Mouse (Mus musculus): ENCODE data around the gene Usp19.

- TF ChIP-seq POLR2A (IDR thresholded peaks at IDR 0.05; ENCODE audit: borderline replicate concordance, extremely low read depth, insufficient read depth, insufficient read length, poor library complexity, severe bottlenecking) (no peak), CTCF (IDR thresholded peaks at IDR 0.05; ENCODE audit: borderline replicate concordance, extremely low read depth, insufficient read depth, insufficient read length) (no peak)
Observed at GRCm38 (mm10) chr9:108483051-108483790, 7.2 kb upstream of the Usp19 start.
